Mouse (Mus musculus): ENCODE data around the gene Myo1h. TPM values are rescaled to one million over a fixed set of nuclear protein-coding genes. Genes with fewer than 3 reads are reported as not detected.

The Myo1h gene
- total and polyA plus RNA-seq, 2 experiments from 2014 or later, result 0.53 TPM; not detected in 1

- Histone ChIP-seq H3K27me3 (ENCODE audit: control insufficient read depth, insufficient read depth, low read length) (peaks cover 19% of the 10 kb centered on the region), H3K36me3 (replicated peaks; ENCODE audit: control insufficient read depth, insufficient read depth, low read length) (no peaks in the 10 kb centered on the region), H3K9me3 (replicated peaks; ENCODE audit: control insufficient read depth, low read length) (no peaks in the 10 kb centered on the region), H3K4me2 (ENCODE audit: low read depth, low read length) (no peak overlapping the region), H3K27ac (ENCODE audit: low read depth) (no peak overlapping the region), H3K4me1 (ENCODE audit: control insufficient read depth, insufficient read depth) (no peaks in the 10 kb centered on the region), H3K9ac (replicated peaks; ENCODE audit: low read depth, low read length) (no peak overlapping the region), H3K4me3 (ENCODE audit: low read depth, low read length) (no peak overlapping the region)
- ATAC-seq (ENCODE audit: insufficient read depth, low read depth) (no peak), DNase-seq (ENCODE audit: low spot score) (no peak)
- 89% methylated on average over 3 of the region's 3 CpGs for WGBS
- no peak for TF ChIP-seq EP300 (IDR thresholded peaks at IDR 0.05; ENCODE audit: low read depth)
- no peak for TF ChIP-seq CTCF (IDR thresholded peaks at IDR 0.05; ENCODE audit: low read depth)
Measured at GRCm38 (mm10) chr5:114285398-114285700, 3.6 kb upstream of the Myo1h start.

- Histone ChIP-seq H3K4me1 (ENCODE audit: control insufficient read depth, insufficient read depth) (no peaks in the 10 kb centered on the region), H3K27me3 (ENCODE audit: control insufficient read depth, insufficient read depth, low read length) (peaks cover 22% of the 10 kb centered on the region), H3K36me3 (replicated peaks; ENCODE audit: control insufficient read depth, insufficient read depth, low read length) (no peaks in the 10 kb centered on the region), H3K4me2 (ENCODE audit: low read depth, low read length) (no peak overlapping the region), H3K4me3 (ENCODE audit: low read depth, low read length) (no peak overlapping the region), H3K9me3 (replicated peaks; ENCODE audit: control insufficient read depth, low read length) (no peaks in the 10 kb centered on the region), H3K27ac (ENCODE audit: low read depth) (no peak overlapping the region), H3K9ac (replicated peaks; ENCODE audit: low read depth, low read length) (no peak overlapping the region)
- no peak for DNase-seq (ENCODE audit: low spot score)
- ATAC-seq (ENCODE audit: insufficient read depth, low read depth), result no peak
- WGBS, result 68% methylated on average over 4 of the region's 4 CpGs
- TF ChIP-seq CTCF (IDR thresholded peaks at IDR 0.05; ENCODE audit: low read depth) (no peak), EP300 (IDR thresholded peaks at IDR 0.05; ENCODE audit: low read depth) (no peak)
Measured at GRCm38 (mm10) chr5:114286102-114286501, 2.9 kb upstream of the Myo1h start.

DNA sequence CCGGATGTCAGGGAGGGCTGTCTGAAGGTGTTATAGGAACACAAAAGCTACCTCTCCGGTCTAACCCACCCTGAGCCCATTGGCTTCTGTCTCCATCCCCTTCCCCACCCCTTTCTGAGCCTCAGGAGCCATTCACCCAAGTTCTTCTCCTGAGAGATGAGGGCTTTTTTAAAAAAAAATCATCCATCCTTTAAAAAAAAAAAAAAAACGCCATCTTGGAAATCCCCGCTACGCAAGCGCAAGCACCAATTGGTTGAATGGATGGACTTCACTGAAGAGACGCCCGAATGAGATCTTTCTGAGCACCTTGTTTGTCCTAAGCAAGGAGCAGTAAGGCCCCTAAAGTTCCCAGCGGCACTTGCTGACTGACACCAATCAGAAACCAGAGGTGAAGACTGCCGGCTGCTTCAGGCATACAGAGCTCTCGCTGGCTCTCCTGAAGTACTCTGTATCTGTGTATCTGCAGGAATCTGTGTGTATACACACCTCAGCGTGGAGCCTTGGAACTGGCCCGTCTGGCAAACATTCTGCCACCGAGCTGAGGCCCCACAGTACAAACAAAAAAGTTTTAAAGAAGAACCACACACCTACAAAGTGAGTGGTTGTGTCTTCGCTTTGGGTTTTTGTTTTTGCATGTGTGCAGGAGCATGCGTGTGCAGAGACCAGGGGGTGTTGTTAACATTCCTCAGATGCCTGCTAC is 1.9 kb upstream of the Myo1h start:
- no peaks in the 10 kb centered on the region for H3K4me1 ChIP-seq (ENCODE audit: control insufficient read depth, insufficient read depth)
- no peak for DNase-seq (ENCODE audit: low spot score)
- H3K4me3 ChIP-seq (ENCODE audit: low read depth, low read length), result no peak overlapping the region
- no peaks in the 10 kb centered on the region for H3K36me3 ChIP-seq (replicated peaks; ENCODE audit: control insufficient read depth, insufficient read depth, low read length)
- no peaks in the 10 kb centered on the region for H3K9me3 ChIP-seq (replicated peaks; ENCODE audit: control insufficient read depth, low read length)
- no peak overlapping the region for H3K27ac ChIP-seq (ENCODE audit: low read depth)
- no peak for ATAC-seq (ENCODE audit: insufficient read depth, low read depth)
- H3K27me3 ChIP-seq (ENCODE audit: control insufficient read depth, insufficient read depth, low read length), result peaks cover 23% of the 10 kb centered on the region
- H3K4me2 ChIP-seq (ENCODE audit: low read depth, low read length), result no peak overlapping the region
- no peak overlapping the region for H3K9ac ChIP-seq (replicated peaks; ENCODE audit: low read depth, low read length)
- WGBS, result 76% methylated on average over 16 of the region's 16 CpGs
- TF ChIP-seq CTCF (IDR thresholded peaks at IDR 0.05; ENCODE audit: low read depth), result no peak
- no peak for TF ChIP-seq EP300 (IDR thresholded peaks at IDR 0.05; ENCODE audit: low read depth)

DNA sequence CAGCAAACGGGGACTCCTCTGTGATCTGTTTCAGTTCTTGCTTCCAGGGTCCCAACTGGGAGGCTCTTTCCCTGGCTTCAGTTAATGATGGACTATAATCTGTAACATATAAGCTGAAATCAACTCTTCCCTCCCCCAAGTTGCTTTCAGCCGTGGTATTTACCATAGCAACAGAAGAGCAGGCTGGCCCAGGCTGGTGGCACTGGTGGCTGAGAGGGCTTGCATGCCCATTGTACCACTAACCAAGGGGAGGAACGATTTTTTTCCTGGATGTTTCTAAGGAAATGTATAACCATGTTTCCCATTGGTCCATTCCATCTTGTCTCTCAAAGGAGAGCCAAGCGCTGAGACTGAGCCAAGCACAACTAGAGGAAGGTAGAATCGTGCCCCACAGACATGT is 570 bp upstream of the Myo1h start:
- no peaks in the 10 kb centered on the region for H3K9me3 ChIP-seq (replicated peaks; ENCODE audit: control insufficient read depth, low read length)
- no peak overlapping the region for H3K9ac ChIP-seq (replicated peaks; ENCODE audit: low read depth, low read length)
- DNase-seq (ENCODE audit: low spot score) (no peak), ATAC-seq (ENCODE audit: insufficient read depth, low read depth) (no peak)
- WGBS, result 75% methylated on average over 5 of the region's 5 CpGs
- H3K4me1 ChIP-seq (ENCODE audit: control insufficient read depth, insufficient read depth), result no peaks in the 10 kb centered on the region
- TF ChIP-seq EP300 (IDR thresholded peaks at IDR 0.05; ENCODE audit: low read depth) (no peak), CTCF (IDR thresholded peaks at IDR 0.05; ENCODE audit: low read depth) (no peak)
- H3K27ac ChIP-seq (ENCODE audit: low read depth), result no peak overlapping the region
- peaks cover 19% of the 10 kb centered on the region; the same call in 1 of the 2 replicates for H3K27me3 ChIP-seq (ENCODE audit: control insufficient read depth, insufficient read depth, low read length)
- H3K4me3 ChIP-seq (ENCODE audit: low read depth, low read length), result no peak overlapping the region
- H3K4me2 ChIP-seq (ENCODE audit: low read depth, low read length), result no peak overlapping the region
- H3K36me3 ChIP-seq (replicated peaks; ENCODE audit: control insufficient read depth, insufficient read depth, low read length), result no peaks in the 10 kb centered on the region

DNA sequence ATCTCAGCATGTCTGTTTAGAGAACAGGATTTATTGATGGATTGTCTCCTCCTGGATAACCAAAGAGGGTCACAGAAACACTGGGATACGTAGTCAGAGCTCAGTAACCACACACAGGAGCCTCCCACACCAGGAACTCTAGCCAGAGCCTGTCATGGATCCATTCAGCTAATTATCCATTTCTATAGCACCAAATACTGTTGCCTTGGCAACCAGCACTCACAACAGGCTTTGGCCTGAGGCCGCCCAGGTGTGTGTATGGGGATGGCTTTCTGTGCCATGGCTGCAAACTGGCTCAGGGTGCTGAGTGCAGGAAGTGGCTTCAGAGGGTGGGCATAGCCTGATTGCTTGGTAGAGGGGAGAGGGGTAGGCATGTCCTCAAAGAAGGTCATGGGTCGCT is 1.0 kb downstream of the Myo1h start:
- Histone ChIP-seq H3K4me2 (ENCODE audit: low read depth, low read length) (no peak overlapping the region), H3K4me1 (ENCODE audit: control insufficient read depth, insufficient read depth) (no peaks in the 10 kb centered on the region), H3K9ac (replicated peaks; ENCODE audit: low read depth, low read length) (no peak overlapping the region), H3K9me3 (replicated peaks; ENCODE audit: control insufficient read depth, low read length) (no peaks in the 10 kb centered on the region), H3K27me3 (ENCODE audit: control insufficient read depth, insufficient read depth, low read length) (peaks cover 19% of the 10 kb centered on the region; the same call in 1 of the 2 replicates), H3K36me3 (replicated peaks; ENCODE audit: control insufficient read depth, insufficient read depth, low read length) (no peaks in the 10 kb centered on the region), H3K4me3 (ENCODE audit: low read depth, low read length) (no peak overlapping the region), H3K27ac (ENCODE audit: low read depth) (no peak overlapping the region)
- ATAC-seq (ENCODE audit: insufficient read depth, low read depth) (no peak), DNase-seq (ENCODE audit: low spot score) (no peak)
- WGBS, result 80% methylated on average over 3 of the region's 3 CpGs
- TF ChIP-seq CTCF (IDR thresholded peaks at IDR 0.05; ENCODE audit: low read depth) (no peak), EP300 (IDR thresholded peaks at IDR 0.05; ENCODE audit: low read depth) (no peak)
